Mouse (Mus musculus) R1 (cell line): ENCODE results near the gene Cpt1b.
"Not testable (repeated sequence)": the region's sequence is repeated elsewhere in the genome, so short reads cannot be mapped to it uniquely, and the experiment has no call there.

ENCODE experiments used
- DNase-seq: peaks from one replicate; pipeline ENCODE4 v3.0.0-alpha.2; 2018; ENCODE audit warnings: low read depth, low spot score

The Cpt1b gene

GRCm38 (mm10) chr15:89432946-89433345, 7.3 kb upstream of the Cpt1b start:
- DNase-seq: no peak

GRCm38 (mm10) chr15:89431806-89432205, 6.1 kb upstream of the Cpt1b start:
- no peak for DNase-seq

DNA sequence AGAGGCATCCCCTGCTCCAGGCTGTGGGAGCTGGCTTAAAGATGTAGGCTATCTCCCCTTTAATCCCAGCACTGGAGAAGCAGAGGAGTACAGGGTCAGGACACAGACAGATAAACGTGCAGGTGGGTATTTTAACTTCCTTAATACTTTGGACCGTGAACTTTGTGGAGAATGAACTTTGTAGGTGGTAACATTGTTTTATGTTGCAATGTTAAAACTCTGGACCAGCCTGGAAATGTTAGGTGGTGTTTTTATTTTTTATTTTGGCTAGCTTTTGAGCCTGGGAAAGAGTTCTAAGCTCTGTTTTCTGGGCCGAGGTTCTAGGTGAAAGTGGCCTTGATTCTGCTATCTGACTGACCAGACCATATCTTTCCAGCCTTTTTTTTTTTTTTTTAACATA, 5.6 kb upstream of the Cpt1b start:
- no peak for DNase-seq

DNA sequence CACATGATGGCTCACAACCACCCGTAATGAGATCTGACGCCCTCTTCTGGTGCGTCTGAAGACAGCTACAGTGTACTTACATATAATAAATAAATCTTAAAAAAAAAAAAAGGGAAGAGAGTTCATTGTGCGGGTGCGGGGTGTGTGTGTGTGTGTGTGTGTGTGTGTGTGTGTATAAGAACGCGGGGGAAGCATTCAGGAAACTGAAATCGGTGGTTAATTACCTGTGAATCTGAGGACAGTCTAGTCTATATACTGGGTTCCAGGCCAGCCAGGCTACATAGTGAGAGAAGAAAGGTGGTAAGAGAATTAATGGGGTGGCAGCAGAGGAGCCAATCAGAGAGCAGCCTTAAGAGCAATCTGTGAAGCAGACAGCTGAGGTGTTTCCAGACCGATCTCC, 5.1 kb upstream of the Cpt1b start:
- DNase-seq: not testable (repeated sequence)

DNA sequence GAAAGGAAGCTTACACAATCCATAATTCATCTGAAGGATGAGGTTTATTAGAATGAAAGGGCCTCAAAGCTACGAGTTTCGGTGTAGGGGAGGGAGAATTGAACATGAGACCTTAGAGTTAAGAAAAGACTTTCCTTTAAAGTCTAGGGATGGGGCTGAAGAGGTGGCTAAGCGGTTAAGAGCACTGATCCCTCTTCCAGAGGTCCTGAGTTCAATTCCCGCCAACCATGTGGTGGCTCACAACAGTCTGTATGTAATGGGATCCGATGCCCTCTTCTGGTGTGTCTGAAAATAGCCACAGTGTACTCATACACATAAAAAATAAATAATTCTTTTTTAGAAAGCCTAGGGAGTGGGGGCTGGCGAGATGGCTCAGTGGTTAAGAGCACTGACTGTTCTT, 4.7 kb upstream of the Cpt1b start:
- no peak for DNase-seq

DNA sequence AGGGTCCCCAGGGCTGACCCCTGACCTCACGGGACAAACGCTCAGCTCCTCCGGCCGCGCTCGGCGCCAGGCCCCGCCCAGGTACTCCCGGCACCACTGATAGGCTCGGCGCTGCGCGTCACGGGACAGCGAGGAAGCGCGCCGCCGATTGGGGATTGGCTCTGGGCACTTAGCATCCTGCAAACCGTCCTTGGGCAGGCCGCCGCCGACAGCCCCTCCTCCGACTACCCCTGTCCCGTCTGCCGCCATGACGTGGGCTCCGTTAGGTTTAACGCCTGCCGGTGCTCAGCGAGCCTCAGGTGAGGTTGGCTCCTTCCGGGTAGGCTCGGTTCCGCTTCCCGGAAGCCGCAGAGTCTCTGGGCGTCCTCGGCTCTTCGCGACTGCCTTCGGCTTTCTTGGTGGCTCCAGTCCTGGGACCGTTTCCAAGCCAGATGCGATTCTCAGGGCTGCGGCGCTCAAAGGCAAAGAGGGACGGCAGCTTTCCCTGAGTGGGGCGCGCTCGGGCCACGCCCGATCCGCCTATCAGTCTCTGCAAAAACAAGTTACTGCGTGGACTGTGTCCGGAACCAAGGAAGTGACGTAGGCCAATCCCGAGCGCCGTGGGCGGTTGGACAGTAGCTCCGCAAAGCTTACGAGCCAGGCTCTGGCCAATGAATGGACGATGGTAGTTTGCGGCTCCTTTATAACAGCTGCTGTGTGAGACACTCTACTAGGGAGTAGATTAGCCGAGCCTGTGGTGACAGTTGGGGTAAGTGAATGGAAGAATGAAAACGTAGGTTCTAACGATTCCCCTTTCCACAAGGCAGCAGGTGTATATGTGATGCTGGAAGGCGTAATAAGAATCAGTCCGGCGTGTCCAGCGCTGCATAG, 3.9 kb upstream of the Cpt1b start, which contains the start of the genes C730034F03Rik, Gm44502 and Chkb:
C730034F03Rik (plus strand) TSS at position 238 of the 870 bp plus-strand sequence.
Gm44502 (minus strand) TSS at position 345 of the 870 bp plus-strand sequence.
Chkb (minus strand) TSS at position 557 of the 870 bp plus-strand sequence.
- DNase-seq: peak; percentile 93

- no peak for DNase-seq
These were observed 3.2 kb upstream of the Cpt1b start for GRCm38 (mm10) chr15:89428821-89429351.

DNA sequence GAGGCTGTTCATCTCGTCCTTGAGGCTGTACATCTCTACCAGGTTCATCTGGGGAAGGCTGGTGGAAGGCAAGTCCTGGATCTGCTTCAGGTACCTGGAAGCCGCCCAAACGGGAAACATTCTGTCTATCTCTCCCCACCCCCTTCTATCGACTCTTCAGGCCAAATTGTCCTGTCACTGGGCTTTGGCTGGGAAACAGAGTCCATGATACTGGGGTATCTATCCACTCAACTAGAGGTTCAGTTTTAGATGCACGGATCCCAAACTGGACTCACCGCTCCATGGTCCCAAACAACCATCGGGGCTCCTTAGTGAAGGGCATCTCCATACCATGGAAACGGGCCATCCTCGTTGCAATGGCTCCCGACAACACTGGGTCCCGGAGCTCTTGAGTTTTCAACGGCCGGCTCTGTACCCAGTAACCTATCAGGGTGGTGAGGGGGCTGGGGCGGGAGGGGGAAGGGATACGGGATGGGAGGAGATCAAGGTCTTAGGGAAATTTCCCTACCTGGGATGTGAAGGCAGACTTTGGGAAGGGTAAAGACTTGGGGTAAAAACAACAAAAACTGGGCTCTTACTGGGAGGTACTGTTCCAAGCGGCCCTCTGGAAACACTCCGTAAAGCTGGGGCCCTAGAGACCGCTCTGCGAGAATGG, 2.6 kb upstream of the Cpt1b start:
- DNase-seq: no peak

DNA sequence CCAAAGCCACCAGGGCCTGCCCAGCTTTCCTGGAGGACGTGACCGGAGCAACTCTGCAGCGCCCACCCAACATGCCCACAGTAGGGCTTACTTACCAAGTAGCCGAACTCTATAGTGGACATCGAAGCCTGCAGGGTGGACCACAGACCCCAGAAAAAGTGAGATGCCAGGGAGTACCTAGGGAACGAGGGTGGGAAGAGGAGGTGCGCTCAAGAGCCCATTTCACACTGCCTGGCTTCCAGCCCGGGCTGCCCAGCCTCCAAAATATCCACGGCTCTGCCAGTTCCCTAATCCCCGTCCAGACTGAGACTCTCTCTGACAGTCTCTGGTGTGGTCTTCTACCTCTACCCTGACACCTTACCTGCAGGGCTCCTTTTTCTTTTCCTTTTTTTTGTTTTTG, 1.1 kb upstream of the Cpt1b start:
- no peak for DNase-seq

DNA sequence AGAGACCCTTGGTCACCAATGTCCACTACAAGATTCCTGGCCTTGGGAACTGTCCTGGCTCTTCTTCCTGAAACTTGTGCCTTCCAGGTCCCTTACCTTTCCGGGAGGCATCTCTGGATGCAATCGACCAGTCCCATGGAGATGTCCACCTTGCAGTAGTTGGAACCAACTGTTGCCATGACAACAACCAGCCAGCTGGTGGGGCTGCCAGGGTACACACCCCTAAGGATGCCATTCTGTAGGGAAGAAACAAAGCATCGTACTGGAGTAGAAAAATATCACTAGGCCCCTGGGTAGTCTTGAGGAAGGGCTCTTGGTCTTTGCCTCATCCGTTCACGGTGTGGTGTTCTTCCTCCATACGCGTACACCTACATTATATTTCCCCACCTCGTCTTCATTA, 1.0 kb downstream of the Cpt1b start:
- peak; percentile 51 for DNase-seq

GRCm38 (mm10) chr15:89421938-89422337, 3.7 kb downstream of the Cpt1b start:
- no peak for DNase-seq

GRCm38 (mm10) chr15:89415282-89415681, 10.4 kb downstream of the Cpt1b start:
- no peak for DNase-seq

GRCm38 (mm10) chr15:89410118-89410517, 15.5 kb downstream of the Cpt1b start, which contains the start of gene Syce3:
Syce3 (minus strand) TSS chr15:89410503.
- DNase-seq: peak; percentile 86

DNA sequence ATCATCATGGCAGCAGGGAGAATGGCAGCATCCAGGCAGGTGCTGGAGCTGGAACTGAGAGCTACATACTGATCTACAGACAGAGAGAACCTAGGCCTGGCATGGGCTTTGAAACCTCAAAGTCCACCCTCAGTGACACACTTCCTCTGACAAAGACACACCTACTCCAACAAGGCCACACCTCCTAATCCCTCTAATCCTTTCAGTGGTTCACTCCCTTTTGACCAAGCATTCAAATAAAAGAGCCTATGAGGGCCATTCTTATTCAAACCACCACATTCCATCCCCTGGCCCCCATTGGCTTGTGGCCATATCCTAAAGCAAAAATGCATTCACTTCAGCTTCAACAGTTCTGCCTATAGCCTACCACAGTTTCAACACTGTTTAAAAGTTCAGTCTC, 19.0 kb downstream of the Cpt1b start:
- DNase-seq: peak; percentile 93

DNA sequence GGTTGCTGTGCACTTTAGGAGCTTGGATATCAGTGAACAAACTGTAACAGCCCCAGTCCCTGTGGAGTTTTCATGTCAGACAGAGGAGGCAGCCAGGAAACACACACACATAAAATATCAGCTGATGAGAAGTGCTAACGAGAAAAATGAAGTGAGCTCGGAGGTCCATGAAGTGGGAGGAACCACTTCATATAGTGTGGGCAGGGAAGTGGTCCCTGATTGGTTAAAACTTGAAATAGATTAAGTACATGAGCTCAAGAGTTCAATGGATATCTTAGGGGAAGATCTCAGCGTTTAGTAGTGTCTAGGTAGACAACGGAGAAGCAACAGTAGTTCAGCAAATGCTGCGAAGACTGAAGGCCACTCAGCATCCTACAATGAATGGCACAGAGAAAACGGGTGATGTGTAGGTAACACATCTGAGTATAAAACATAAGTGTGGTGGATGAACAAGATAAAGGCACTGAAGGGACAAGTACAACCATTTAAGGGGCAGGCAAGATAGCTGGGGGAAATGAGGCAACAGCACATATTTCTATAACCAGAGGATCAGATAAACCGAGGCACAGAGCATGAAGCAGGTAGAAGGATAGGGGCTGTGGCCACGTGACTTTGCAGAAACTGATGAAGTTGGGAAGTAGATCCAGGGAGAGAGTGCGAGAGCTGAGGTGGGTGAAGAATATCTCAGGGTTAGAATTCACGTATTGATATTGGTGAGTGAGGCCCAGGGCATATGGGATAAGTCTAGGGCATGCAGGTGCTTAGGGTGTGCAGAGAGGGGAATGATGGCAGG, 20.6 kb downstream of the Cpt1b start:
- DNase-seq: no peak

DNA sequence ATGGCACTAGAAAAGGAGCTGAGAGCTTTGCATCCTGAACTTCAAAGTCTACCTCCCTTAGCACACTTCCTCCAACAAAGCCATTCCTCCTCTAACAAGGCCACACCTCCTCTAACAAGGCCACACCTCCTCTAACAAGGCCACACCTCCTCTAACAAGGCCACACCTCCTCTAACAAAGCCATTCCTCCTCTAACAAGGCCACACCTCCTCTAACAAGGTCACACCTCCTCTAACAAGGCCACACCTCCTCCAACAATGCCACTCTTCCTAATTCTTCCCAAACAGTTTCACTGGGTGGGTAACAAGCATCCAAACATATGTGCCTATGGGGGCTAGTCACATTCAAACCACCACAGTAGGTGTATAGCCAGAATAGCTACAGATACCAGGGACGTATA, 23.2 kb downstream of the Cpt1b start:
- DNase-seq: peak; percentile 81

- DNase-seq: no peak
These were observed 25.9 kb downstream of the Cpt1b start for GRCm38 (mm10) chr15:89399716-89400115.

GRCm38 (mm10) chr15:89398146-89398545, 27.5 kb downstream of the Cpt1b start:
- DNase-seq: no peak

- DNase-seq: no peak
These were observed 28.8 kb downstream of the Cpt1b start for GRCm38 (mm10) chr15:89396883-89397282.

- no peak for DNase-seq
These were observed 35.6 kb downstream of the Cpt1b start for GRCm38 (mm10) chr15:89390081-89390480.

DNA sequence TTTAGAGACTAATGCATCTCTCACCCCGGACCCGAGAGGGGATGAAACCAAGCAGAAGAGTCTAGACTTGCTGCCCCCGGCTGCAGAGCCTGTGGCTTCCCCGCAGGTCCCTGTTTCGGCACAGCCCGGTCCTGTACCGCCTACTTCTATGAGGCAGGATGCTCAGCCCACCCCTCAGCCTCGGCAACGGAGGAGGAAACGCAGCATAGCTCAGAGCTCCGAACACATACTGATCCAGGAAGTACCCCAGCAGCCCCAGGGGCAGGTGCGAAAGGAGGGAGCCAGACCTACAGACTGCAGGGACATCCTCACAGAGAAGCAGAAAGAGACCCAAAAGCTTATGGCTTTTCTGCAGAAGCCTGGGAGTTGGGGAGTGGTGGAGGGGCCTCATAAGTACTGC, 38.5 kb downstream of the Cpt1b start:
- no peak for DNase-seq

- no peak for DNase-seq
These were observed 41.0 kb downstream of the Cpt1b start, which contains the start of gene Klhdc7b for GRCm38 (mm10) chr15:89384617-89385016. Klhdc7b (plus strand) TSS chr15:89384917.
